Mouse (Mus musculus) skeletal muscle tissue, adult 2 months (tissue): Measurements from ENCODE around the gene Tradd.

Experiments
- DNase-seq: peaks from one replicate; pipeline ENCODE4 v3.0.0-alpha.2; 2012; ENCODE audit warnings: low read depth, low spot score

Gene Tradd

DNA sequence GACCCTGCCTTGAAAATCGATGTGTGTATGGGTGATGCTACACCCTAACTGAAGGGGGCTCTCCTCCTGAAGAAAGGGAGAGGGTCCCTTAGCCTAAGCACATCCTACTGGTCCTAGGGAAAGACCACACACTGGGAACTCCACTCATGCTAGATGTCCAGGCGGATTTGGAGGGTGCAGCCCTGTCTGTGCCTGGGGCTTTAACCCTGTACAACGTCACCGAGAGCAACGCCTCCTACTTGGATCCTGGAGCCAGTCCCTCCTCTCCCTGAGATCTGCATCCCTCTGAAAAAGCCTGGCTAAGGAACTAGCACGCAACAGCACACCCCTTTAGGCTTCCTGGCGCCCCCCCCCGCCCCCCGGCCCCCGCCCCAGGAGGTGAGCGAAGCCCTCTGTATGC lies 11.0 kb upstream of the Tradd start:
- DNase-seq: no peak

DNA sequence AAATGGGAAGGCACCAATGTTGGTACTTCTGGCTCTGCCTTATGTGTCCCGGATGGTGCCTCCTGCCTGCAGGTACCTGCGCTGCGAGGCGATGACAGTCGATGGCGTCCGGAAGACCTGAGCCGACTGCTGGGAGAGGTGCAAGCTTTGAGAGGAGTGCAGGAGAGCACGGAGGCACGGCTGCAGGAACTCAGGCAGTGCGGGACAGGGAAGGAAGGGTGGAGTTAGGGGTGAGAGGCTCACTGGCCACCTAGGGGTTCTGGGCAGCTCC lies 6.4 kb upstream of the Tradd start:
- DNase-seq: no peak

DNA sequence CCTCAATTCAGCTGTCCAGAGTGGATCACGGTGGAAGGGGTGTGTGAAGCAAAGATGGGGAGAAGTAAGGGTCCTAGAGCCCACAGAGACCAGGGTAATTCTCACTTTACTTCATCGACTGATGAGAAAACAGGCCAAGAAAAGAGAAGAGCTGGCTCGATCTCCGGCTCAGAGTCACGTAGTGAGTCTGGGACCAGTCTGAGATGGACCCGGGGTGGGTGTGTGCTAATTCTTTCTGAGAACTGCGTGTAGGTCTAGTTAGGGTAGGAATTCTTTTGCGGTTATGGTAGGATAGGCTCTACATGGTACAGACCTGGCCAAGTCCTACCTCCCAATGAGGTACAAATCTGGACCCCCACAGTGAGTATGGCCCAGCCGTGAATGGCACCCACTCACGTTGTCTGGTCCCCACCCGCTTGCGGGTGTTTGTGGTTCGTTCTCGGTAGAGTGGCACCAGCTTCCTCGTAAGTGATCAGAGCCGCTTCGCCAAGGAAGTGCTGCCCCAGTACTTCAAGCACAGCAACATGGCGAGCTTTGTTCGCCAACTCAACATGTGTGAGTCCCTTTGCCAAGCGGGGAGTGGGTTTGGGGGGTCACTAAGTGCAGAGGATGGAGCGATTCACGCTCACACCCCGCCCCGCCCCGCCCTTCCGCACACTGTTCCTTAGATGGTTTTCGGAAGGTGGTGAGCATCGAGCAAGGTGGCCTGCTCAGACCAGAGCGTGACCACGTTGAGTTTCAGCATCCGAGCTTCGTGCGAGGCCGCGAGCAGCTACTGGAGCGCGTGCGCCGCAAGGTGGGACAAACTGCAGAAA lies 5.9 kb upstream of the Tradd start:
- no peak for DNase-seq

DNA sequence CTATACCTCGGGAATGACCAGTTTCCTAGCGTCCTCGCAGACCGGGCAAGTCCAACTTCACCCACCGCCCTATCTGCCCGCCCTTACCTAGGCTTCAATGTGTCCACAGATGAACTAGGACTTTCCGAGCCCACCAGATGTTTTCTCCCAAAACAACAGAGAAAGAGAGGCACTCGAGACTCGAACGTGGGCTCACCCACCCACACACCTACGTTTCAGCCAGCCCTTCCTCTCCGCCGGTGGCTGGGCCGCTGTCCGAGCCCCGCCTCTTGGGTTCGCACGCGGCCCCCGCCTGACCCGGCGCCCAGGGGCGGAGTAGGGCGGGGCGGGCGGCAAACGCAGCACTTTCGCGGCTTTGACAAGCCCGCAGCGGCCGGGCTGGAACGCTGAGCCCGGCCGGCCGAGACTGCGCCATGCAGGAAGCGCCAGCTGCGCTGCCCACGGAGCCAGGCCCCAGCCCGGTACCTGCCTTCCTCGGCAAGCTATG lies 5.1 kb upstream of the Tradd start, which contains the start of gene Hsf4:
Gene Hsf4, plus strand, starts transcription at position 341 of the 487 bp plus-strand sequence.
- DNase-seq: peak; percentile 55

DNA sequence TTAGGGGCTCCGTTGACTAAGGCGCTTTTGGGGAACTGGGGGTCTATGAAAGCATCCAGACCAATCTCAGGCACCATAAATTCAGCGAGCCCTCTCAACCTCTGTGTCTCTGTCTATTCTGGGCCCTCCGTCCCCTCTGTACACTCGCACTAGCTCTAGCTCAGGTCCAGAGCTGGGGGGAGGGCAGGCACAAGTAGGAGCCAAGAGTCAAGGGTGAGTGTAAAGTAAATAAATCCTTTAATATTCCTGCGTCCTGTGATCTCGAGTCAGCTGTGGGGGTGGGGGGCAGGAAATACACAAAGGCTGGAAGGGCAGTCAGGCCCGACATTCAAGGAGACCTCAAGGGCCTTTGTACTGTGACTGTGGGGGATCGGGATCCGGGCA lies 4.7 kb upstream of the Tradd start:
- DNase-seq: no peak

DNA sequence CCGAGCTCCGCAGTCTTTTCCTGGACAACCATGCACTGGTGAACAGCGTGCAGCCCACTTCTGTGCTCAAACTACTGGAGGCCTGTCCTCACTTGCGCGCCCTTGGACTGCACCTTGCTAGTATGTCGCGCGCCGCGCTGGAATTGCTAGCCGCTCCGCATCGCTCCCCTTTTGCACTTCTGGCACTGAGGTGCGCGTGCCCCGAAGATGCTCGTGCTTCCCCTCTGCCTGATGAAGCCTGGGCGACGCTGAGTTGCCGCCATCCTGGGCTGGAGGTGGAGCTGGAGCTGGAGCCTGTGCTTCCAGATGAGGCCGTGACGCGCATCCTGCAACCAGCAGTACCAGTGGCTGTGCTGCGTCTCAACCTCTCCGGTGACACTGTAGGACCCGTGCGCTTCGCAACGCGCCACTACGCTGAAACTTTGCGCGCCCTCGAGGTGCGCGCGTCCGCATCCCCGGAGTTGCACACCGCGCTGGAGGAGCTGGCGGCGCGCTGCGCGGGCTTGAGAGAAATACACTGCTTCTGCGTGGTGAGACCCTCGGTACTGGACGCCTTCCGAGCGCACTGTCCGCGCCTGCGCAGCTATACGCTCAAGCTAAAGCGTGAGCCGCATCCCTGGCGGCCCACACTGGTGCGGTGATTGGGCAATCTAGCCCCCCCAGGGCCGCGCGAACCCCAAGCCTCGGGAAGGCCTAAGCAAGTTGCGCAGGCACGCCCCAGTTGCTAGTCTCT lies 4.1 kb upstream of the Tradd start:
- no peak for DNase-seq

DNA sequence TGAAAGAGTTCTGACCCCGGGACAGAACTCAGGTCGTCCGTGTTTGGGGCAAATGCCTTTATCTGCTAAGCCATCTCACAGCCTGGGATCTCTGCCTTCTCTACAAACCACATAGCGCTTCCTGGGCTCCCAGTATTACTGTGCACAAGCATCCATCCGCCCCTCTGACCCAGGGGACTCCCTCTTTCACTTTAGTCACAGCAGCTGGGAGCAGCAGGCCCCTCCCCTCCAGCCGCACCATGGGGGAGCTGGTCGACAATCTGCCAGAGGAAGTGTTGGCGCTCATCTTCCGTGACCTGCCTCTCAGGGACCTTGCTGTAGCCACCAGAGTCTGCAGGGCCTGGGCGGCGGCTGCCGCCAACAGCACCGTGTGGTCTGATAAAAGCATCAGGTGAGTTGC lies 2.4 kb upstream of the Tradd start:
- DNase-seq: no peak

DNA sequence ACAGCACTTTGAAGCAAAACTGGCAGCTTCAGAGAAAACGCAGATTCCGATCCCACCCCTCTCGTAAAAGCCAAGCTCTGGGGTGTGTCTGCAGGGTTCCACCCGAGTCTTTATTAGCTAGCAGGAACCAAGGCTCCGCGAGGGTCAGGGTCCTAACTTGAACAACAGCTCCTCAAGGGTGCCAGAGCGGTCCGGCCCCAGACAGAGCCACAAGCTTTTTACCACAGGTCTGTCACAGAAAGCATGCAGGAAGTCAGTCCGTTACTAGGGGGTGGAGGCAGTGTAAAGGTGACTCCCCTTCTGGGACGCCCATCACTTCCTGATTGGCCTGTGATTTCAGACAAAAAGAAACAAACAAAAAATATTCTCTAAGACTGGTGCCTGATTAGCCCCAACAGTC lies 719 bp upstream of the Tradd start:
- no peak for DNase-seq

DNA sequence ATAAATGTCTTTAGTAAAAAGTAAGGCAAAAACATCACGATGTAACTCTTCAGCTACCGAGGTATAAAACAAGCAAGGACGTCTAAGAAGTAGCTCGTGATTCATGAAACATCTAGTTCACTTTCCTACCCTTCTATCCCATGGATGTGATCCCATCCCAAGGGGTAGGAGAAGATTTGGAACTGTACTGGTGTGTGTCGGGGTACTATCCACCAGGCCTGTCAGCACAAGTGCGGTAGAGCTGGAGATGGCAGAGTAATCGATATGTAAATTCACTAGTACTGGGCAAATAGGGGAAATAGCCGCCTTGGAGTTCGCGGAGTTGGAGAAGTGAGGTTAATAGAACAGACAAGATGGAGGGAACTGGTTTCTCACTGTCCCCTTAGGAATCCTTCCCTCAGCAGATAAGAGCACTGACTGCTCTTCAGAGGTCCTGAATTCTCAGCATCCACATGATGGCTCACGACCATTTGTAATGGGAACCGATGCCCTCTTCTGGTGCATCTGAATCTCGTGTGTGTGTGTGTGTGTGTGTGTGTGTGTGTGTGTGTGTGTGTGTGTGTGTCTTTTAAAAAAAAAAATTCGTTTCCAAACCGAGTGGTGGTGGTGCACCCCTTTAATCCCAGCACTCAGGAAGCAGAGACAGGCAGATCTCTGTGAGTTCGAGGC lies 1.0 kb downstream of the Tradd start:
- no peak for DNase-seq

DNA sequence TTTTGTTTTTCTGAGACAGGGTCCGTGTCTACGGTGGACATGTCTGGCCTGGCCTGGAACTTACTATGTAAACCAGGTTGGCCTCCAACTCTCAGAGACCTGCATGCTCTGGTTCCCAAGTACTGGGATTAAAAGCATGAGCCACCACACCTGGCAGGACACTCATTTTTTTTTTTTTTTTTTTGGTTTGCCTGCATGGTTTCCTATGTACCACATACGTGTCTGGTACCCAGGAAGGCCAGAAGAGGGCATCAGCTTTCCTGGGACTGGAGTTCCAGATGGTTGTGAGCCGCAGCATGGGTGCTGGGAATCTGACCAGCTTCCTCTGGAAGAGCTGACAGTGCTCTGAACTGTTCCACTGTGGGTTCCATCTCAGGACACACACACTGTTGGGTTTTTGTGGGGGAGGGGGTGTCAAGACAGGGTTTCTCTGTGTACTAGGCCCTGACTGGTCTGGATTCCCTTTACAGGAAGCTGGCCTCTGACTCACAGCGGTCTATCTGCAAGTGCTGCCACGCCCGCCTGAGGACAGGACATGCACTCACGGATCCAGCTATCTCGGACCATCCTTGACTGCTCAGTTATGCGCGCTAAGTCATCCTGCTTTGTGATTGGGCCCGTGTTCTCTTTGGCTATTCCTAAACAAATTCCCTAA lies 3.0 kb downstream of the Tradd start:
- DNase-seq: no peak

DNA sequence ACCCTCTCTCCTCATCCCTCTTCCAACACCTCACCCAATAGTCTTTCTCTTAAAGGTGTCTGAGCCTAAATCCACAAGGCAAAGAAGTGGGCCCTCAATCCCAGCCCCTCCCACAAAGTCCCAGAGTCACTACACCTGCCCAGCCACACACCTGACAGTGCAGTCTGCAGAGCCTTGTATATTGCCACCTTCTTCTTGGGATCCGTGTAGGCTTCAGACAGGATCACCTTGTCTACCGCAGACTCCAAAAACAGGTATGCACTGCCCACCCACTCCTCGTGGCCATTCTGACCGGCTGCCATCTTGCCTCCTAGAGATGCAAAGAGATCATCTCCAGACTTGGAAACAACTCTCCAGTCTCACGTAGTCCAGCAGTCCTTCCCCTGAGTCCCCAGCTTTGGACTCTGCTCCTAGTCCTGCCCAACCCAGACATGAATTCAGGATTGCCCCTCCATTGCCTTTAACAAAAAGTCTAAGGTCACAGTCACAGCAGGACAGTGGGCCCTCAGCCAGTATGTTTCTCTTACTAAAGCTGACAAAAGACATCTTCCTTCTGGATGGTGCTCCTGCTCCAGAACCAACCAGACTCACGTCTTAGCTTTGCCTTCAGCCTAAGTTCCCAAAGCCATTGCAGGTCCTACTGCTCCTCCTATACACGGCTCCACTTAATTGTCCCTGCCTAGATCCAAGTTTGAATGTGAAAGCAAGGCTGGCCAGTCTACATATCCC lies 3.9 kb downstream of the Tradd start:
- no peak for DNase-seq

DNA sequence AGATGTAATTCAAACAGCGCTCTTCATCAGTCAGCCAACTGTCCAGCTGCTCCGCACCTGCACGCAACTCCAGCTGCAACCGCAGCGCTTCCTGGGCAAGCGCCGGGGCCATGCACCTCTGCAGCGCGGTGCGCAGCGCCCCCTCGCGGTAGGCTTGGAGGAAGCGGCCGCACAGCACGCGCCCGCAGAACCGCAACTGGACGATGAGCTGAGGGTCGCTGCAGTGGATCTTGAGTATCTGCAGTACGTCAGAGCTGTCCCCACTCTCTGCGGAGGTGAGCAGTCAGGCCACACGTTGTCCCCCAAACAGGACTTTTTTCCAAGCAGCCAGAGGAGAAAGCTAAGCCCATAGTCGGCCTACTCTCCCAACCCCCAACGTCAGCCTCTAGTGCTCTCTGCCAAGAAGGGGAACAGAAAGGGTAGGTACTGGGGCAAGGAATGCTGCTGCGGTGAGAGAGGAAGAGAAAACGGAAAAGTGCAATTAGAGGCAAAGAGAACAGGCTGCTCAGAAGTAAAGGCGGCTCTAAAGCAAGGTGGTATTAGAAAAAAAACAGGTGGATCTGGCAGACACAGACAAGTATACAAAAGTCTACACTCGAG lies 4.6 kb downstream of the Tradd start:
- DNase-seq: no peak

DNA sequence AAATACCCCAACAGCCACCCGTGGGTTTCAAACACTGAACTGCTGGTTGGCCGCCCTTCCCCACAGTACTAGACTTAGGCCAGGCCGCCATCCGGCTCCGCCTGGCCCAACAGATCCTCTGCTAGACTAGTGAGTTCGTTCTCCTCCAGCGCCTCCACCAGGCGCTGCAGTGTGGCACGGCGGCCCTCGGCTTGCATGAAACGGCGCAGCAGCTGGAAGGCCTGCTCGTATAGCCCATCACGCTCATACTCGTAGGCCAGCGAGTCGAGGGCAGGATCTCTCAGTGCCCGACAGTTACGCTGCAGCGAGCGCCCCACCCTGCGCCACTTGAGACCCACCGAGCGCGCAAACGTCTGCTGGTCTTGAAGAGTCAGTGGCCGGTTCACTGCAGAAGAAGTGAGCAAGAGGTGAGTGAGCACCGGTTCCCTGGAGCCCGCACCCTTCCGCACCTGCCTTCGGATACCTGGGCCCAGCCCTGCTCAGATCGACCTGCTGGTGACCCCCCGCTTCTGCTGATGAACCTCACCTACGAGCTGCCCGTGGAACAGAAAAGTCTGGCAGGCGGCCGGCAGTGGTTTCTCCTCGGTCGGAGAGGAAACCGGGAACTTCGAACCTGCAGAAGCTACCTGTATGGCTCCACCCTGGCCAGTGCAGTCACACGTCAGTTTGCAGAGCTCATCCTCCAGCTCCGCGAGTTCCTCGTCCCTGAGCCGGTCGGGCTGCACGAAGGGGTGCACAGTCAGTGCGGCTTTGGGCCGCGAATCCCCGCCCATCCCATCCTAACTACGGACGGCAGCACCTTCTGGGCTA lies 5.3 kb downstream of the Tradd start:
- DNase-seq: no peak

DNA sequence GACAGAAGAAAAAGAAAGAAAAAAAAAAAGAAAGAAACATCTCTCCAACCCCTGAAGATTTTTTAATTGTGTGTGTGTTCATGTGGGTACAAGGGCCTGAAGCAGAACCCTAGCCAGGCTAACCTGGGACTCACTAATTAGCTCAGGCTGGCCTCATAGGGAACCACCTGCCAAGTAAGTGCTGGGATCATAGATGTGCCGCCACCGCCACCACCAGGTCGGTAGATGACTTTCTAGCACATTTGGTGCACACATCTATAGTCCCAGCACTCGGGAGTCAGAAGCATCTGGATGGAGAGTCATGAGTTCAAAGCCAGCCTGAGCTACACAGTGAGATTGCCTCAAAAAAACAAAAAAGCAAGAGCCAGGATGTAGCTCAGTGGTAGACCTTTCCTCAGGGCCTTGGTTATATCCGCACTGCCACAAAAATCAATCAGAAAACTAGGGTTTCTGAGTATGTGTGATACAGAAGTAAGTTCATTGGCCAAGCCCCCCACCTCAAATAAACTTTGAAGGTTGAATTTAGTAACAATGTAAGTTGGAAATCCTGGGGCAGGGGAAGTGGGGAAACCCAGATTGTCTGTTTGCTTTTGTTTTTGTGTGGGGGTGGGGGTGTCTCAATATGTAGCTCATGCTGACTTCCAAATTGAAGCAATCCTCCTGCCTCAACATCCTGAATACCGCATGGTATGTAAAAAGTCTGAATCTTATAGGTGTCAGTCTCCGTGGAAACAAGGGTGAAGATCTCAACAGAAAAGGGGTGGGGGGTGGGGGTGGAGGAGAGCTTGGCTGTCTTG lies 6.9 kb downstream of the Tradd start:
- no peak for DNase-seq

DNA sequence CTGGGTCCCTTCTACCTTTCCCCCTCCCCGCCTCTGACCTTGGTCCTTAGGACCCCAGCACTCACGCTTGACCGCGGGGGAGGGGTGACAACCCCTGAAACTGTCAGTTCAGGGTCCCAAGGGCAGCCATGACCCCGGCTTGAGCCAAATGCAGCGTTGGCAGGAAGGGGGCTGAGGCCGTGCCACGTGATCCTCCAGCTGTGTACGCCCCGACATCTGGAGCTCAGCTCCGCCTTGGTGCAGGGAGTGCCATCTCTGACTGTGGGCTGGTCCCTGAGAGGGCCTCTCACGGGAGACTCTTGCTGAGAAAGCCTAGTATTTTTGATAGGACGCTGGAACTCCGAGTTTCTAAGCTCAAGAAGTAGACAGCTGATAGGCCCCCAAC lies 9.5 kb downstream of the Tradd start, which contains the start of gene B3gnt9:
Gene B3gnt9, minus strand, starts transcription at position 188 of the 385 bp plus-strand sequence.
- peak; percentile 81 for DNase-seq

DNA sequence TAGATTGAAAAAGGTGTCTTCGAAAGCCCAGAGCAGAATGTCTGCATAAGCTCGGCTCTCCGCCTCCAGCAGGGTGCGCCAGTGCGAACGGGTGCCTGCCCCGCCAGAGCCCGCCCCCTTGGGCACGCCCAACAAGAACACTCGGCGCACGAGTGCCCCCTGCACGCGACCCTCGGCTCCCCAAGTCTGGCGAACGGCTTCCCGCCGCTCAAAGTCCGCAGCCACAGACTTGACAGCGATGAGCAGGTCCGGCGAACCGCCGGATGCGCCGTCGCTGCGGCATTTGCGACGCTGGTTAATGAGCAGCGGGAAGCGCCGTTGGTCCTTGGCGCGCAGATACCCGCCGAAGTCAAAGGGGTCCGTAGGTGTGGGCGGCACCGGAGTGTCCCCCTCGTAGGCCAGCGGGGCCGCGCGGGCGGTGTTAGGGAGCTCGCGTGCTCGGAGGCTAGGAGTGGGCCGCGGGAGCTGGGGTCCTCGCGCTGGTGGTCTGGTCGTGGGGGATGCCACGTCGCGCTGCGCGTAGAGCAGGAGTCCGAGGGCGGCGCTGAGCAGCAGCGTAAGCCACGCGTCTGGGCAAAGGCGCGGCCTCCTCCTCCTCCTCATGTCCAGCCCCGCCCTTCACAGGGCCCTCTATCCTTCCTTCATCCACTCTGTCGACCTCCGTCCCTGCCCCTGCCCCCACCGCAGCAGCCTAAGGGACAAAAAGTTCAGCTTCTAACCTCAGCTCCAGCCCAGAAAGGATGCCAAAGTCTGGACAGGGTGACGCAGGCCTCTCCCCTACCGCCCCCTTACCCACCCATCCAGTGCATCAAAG lies 10.1 kb downstream of the Tradd start:
- peak; percentile 71 for DNase-seq

DNA sequence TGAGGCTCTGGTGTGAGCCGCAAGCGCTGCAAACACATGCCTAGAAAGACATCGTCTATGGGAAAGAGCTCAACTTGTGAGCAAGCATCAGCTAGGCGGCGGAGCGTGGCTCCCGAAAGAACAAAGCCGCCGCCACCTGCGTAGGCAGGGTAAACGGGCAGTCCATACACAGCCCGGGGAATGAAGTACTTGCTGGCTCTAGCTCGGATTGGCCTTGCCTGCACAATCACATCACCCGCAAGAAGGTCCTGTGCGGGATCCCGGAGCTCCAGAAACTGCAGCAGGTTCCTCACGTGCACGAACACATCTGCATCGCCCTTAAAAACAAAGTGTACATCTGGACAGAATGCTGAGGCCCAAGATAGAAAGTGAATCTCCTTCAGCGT lies 10.7 kb downstream of the Tradd start:
- DNase-seq: no peak
